Comparison of ENCODE assay signal across 26 mouse cellular contexts in the genomic region with DNA sequence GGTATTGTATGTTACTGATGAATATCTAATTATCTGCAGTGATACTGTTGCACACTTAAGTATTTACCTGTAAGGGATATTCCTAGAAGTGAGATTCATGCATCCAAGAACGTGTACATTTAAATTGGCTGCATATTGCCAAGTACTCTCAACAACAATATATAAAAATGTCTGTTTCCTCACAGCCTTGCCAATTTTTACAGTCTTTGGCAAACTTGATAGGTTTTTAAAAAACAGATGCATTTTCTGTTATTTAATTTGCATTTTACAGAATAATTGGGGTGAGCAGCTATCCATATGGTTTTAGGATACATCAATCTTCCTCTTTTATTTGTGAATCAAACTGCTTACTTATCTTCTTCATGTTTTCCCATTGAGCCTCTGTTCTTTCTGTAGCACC.
"Had no signal": no experiment of that assay in that cellular context is flagged by ENCODE, and none has a peak within 500 bp of the region (broad histone marks: within the 10 kb centered on the region; RNA-seq: fewer than 3 reads in every experiment).

No protein-coding gene starts in this region.

- H3K4me2 ChIP-seq: heart, embryonic 11.5 days; heart, embryonic 13.5 days; heart, embryonic 15.5 days; hindbrain, embryonic 13.5 days; hindbrain, embryonic 15.5 days; kidney, embryonic 15.5 days; limb, embryonic 13.5 days; limb, embryonic 15.5 days; liver, embryonic 12.5 days had no signal

- H3K4me1 ChIP-seq: heart, embryonic 13.5 days; heart, embryonic 15.5 days; hindbrain, embryonic 13.5 days; hindbrain, embryonic 15.5 days; kidney, embryonic 15.5 days; limb, embryonic 13.5 days; limb, embryonic 15.5 days; liver, embryonic 12.5 days had no signal

- H3K4me3 ChIP-seq: heart, adult 2 months; heart, embryonic 13.5 days; heart, embryonic 15.5 days; hindbrain, embryonic 13.5 days; hindbrain, embryonic 15.5 days; kidney, embryonic 15.5 days; limb, embryonic 13.5 days; limb, embryonic 15.5 days; liver, embryonic 12.5 days had no signal

- H3K36me3 ChIP-seq: heart, embryonic 13.5 days; heart, embryonic 15.5 days; hindbrain, embryonic 13.5 days; hindbrain, embryonic 15.5 days; kidney, embryonic 15.5 days; limb, embryonic 13.5 days; limb, embryonic 15.5 days; liver, embryonic 12.5 days had no signal

- H3K27me3 ChIP-seq: heart, embryonic 13.5 days; heart, embryonic 15.5 days; hindbrain, embryonic 13.5 days; hindbrain, embryonic 15.5 days; kidney, embryonic 15.5 days; limb, embryonic 13.5 days; limb, embryonic 15.5 days; liver, embryonic 12.5 days had no signal

- ATAC-seq: hindbrain, postnatal 0 days; intestine, embryonic 16.5 days; liver, embryonic 12.5 days had no signal

- H3K27ac ChIP-seq: heart, adult 2 months; heart, embryonic 13.5 days; heart, embryonic 15.5 days; hindbrain, embryonic 13.5 days; hindbrain, embryonic 15.5 days; hindbrain, postnatal 0 days; kidney, embryonic 15.5 days; kidney, postnatal 0 days; limb, embryonic 13.5 days; limb, embryonic 15.5 days; liver, embryonic 12.5 days; liver, embryonic 14.5 days had no signal

- DNase-seq: gastrocnemius, postnatal 14 days; gastrocnemius, postnatal 36 days; heart, adult 11 months; heart, adult 2 months; heart, postnatal 14 days; heart, postnatal 36 days; kidney, adult 11 months; kidney, adult 9 months; kidney, postnatal 14 days; kidney, postnatal 36 days; layer of hippocampus, adult 9-11 months; layer of hippocampus, postnatal 36 days; left cerebral cortex, postnatal 4 days had no signal

- H3K9ac ChIP-seq: heart, embryonic 13.5 days; heart, embryonic 15.5 days; hindbrain, embryonic 13.5 days; hindbrain, embryonic 15.5 days; kidney, embryonic 15.5 days; limb, embryonic 13.5 days; limb, embryonic 15.5 days; liver, embryonic 12.5 days; liver, embryonic 14.5 days had no signal

- H3K9me3 ChIP-seq: heart, embryonic 13.5 days; heart, embryonic 15.5 days; hindbrain, embryonic 13.5 days; hindbrain, embryonic 15.5 days; kidney, embryonic 15.5 days; limb, embryonic 13.5 days; limb, embryonic 15.5 days; liver, embryonic 12.5 days had no signal
